Mouse (Mus musculus) bone marrow, adult 2 months (tissue): Measurements from ENCODE around the gene Pcmt1.

Source experiments
- CTCF ChIP-seq: fragments of 200-500 bp; IDR thresholded peaks from 2 replicates; pipeline ENCODE4 v1.5.1; 2011; ENCODE audit warnings: low read length, control low read depth; ENCODE audit not compliant: control insufficient read depth, insufficient read depth
- POLR2A ChIP-seq: fragments of 200-500 bp; IDR thresholded peaks from 2 replicates; pipeline ENCODE4 v1.6.1; 2011; ENCODE audit warnings: low read depth, mild to moderate bottlenecking, control low read depth, low read length, borderline replicate concordance; ENCODE audit not compliant: control insufficient read depth

- TF ChIP-seq CTCF (no peak), POLR2A (no peak)
These were observed 98.6 kb downstream of the Pcmt1 start for GRCm38 (mm10) chr10:7582157-7582890.
